Mouse (Mus musculus) liver, adult 2 months (tissue): ENCODE data around the gene Thap3.

Source experiments
- CTCF ChIP-seq: fragments of 200-500 bp; IDR thresholded peaks from 2 replicates; pipeline ENCODE4 v1.5.1; 2011; ENCODE audit warnings: low read depth, low read length, control low read depth
- POLR2A ChIP-seq: fragments of 200-500 bp; IDR thresholded peaks from 2 replicates; pipeline ENCODE4 v1.6.1; 2011; ENCODE audit warnings: low read length, control low read depth; ENCODE audit not compliant: insufficient read depth; ENCODE audit errors: extremely low read depth

DNA sequence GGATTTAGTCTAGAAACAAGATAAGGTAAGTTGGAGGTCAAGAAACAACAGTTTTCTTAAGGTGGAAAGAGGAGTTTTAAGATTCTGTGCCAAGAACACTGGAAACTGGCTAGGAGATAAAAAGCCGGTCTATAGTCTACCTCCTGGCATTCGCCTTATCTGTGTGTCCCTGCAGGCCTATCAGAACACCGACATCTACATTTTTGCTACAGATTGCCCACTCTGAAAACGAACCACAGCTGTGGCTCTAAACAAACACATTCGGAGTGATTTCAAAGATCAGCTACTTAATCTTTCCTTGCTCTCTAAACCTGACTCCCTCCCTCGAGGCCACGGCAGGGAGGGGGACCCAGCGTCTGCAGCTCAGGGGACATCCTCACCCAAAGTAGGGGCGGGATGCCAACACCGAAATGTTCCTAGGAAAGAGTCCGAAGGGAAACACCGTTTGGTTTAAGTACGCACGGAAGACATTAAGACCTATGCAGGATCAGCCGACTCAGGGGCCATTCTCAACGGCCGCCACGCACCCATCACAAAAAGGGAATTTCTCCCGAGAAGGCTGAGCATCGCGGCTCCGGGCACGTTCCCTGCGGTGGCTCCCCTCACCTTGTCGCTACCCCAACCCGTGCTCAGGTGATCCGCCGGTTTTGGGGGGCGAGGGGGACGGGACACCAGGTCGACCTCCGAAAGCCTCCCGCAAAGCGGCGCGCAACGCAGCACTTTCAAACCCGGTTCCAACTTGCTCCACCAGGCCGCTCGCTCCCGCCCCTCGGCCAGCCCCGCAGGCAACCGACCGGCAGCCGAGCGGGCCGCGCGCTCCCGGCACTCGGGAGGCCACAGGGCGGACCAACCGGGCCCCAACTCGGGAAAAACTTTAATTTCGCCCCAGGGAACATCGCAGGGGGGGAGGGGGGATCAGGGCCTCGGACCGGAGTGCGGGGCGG is 5.7 kb upstream of the Thap3 start:
- TF ChIP-seq CTCF = no peak
- no peak for TF ChIP-seq POLR2A
